Mouse (Mus musculus): Measurements from ENCODE around the gene T. TPM values are rescaled to one million over a fixed set of nuclear protein-coding genes. Genes with fewer than 3 reads are reported as not detected.

T gene
- total RNA-seq, 2 experiments from 2014 or later: not detected

Other genes with a start within 250 kb of the T start
- not detected for gene Ccr6, start 198.4 kb upstream of the T start, total RNA-seq (2021)
- 100 to 1,000 TPM; 142 to 146 TPM for gene Mpc1, start 151.5 kb upstream of the T start, total RNA-seq (2021)
- gene Sft2d1, start 123.3 kb upstream of the T start, total RNA-seq (2021): 10 to 100 TPM; 62.9 to 65.1 TPM
- gene Prr18, start 97.0 kb upstream of the T start, total RNA-seq (2021): 10 to 100 TPM; 19.2 to 23.7 TPM
- under 1 TPM; 0.27 to 0.73 TPM for gene T2, start 78.4 kb upstream of the T start, total RNA-seq (2021)
- gene Pde10a, start 90.9 kb downstream of the T start, total RNA-seq (2021): 10 to 100 TPM; 61.6 to 68.7 TPM
- gene Gm17087, start 132.5 kb downstream of the T start, total RNA-seq (2021): not detected

Data from layer of hippocampus, postnatal 36 days (tissue).